In the genomic region with DNA sequence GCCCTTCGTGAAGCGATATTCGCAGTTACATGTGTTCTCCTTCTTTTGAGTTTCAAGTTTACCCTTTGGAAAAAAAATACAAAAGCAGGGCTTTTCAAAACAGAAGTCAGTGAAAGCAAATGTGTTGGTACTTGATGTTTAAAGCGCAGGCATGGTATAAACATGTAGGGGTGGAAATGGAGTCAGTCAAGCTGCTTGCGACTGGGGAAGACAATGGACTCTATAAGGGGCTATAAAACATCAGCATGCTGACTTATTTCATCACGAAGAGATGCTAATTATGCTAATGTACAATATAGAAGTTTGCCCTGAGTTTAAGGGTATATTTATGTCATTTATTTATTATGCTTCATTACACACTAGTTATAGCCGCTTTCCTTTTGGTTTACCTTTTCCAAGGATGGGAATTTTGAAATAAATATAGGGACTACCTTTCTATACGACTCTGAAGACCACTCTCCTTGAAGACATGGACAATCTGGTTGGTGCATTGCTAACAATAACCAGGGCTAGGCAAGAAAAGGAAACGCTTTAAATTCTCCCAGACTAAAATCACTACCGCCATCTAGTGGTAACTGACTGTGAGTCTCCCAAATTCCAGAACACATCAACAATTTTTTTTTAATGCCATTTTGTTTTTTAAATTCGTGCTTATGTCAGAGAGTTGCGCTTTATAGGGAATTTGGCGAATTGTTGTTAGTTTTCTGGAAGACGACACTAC, we compare ENCODE assay signal across 8 mouse cellular contexts.
DNase-seq lines count a peak whose midpoint lies in the region; ATAC-seq lines count a peak whose summit lies in the region.

No protein-coding gene starts in this region.

- H3K27me3 ChIP-seq in embryonic facial prominence, embryonic 14.5 days (replicated peaks; ENCODE audit: control insufficient read depth, insufficient read depth, low read length), result no peaks in the 10 kb centered on the region

- no peak overlapping the region for H3K9ac ChIP-seq in embryonic facial prominence, embryonic 14.5 days (ENCODE audit: low read depth, low read length)

- intact Hi-C loops in gastrocnemius, postnatal 14 days (cut with DNase I; ENCODE audit: low total_unique reads), result no loop called here

- H3K9me3 ChIP-seq in embryonic facial prominence, embryonic 14.5 days (ENCODE audit: control insufficient read depth, low read length), result no peaks in the 10 kb centered on the region

- 50% methylated on average over 14 of the region's 14 CpGs for WGBS in embryonic facial prominence, embryonic 14.5 days

- no peak overlapping the region for H3K4me2 ChIP-seq in embryonic facial prominence, embryonic 14.5 days (ENCODE audit: low read depth, low read length)

- no peaks in the 10 kb centered on the region for H3K36me3 ChIP-seq in embryonic facial prominence, embryonic 14.5 days (ENCODE audit: control insufficient read depth, insufficient read depth, low read length)

- no peak for ATAC-seq in embryonic facial prominence, embryonic 14.5 days (ENCODE audit: low read depth)

- H3K4me1 ChIP-seq in embryonic facial prominence, embryonic 14.5 days (ENCODE audit: control insufficient read depth, insufficient read depth, low read length), result no peaks in the 10 kb centered on the region

- no peak overlapping the region for H3K27ac ChIP-seq in embryonic facial prominence, embryonic 14.5 days (replicated peaks; ENCODE audit: low read depth, low read length)

- DNase-seq in gastrocnemius, adult 18-20 months (ENCODE audit: low spot score), result peak; percentile 14
- DNase-seq in gastrocnemius, postnatal 14 days, result no peak
- peak; percentile 22 for DNase-seq in lung, postnatal 10 days
- DNase-seq in lung, adult 18-20 months, result no peak
- DNase-seq in embryonic facial prominence, embryonic 14.5 days (ENCODE audit: low spot score), result peak; percentile 80
- peak; percentile 10 for DNase-seq in naive thymus-derived CD4-positive, alpha-beta T cell, adult 2 months (ENCODE audit: low read depth)
- DNase-seq in cerebellum, adult 9-11 months, result no peak
- no peak for DNase-seq in adrenal gland, adult 8-10 months

- H3K4me3 ChIP-seq in embryonic facial prominence, embryonic 14.5 days (ENCODE audit: low read depth, low read length), result no peak overlapping the region

Comparison
In these comparisons a context has a peak if more than half of its experiments do, and no peak if none do; other contexts are left out.
1. DNase-seq: peak in gastrocnemius, adult 18-20 months (single experiment), lung, postnatal 10 days (single experiment), embryonic facial prominence, embryonic 14.5 days (single experiment) and naive thymus-derived CD4-positive, alpha-beta T cell, adult 2 months (single experiment); none in gastrocnemius, postnatal 14 days (single experiment), lung, adult 18-20 months (0 of 2), cerebellum, adult 9-11 months (single experiment) and adrenal gland, adult 8-10 months (single experiment).